Mouse (Mus musculus) liver, adult 2 months (tissue): ENCODE measurements around the gene Cog1.

Experiments used
- CTCF ChIP-seq: fragments of 200-500 bp; IDR thresholded peaks from 2 replicates; pipeline ENCODE4 v1.5.1; 2011; ENCODE audit warnings: low read depth, low read length, control low read depth
- POLR2A ChIP-seq: fragments of 200-500 bp; IDR thresholded peaks from 2 replicates; pipeline ENCODE4 v1.6.1; 2011; ENCODE audit warnings: low read length, control low read depth; ENCODE audit not compliant: insufficient read depth; ENCODE audit errors: extremely low read depth

DNA sequence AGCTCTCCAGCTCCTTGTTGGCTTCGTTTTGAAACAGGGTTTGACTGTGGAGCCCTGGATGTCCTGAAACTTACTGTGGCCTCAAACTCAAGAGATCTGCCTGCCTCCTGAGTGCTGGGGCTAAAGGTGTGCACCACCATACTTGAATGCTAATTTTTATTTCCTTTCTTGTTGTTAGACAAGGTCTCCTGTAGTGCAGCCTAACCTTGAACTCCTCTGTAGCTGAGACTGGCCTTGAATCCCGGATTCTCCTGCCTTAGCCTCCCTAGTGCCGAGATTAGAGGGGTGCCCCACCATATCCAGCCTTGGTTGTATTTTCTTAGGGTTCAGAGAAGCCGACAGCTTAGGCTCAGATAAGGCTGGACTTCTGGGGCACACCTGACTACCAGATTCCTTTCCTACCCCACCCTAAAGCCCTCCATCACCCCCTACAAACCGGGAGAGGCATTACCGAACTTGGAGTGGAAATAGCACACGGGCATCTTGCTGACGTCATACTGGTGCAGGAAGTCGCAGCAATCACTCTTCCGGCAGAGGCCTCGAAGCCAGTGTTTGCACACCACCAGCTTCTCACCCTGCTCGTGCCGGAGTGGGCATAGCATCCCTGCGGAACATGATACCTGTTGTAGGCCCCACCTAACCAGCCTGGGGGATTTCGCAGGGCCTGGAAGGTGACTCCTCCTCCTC, 57.1 kb downstream of the Cog1 start:
- TF ChIP-seq CTCF (no peak), POLR2A (no peak)
